Mouse (Mus musculus) brain, embryonic 14.5 days (tissue): ENCODE measurements at regions not wholly inside any gene's neighbourhood (a gene's known extent, or its start where the extent isn't known, plus 50 kb on each side); places are given as distances from the start of the nearest gene placed in this dataset.

Experiments used
- CTCF ChIP-seq: fragments of 200-500 bp; IDR thresholded peaks from 2 replicates; pipeline ENCODE4 v1.5.1; 2012; ENCODE audit warnings: inconsistent platforms, mild to moderate bottlenecking, moderate library complexity, borderline replicate concordance; ENCODE audit not compliant: insufficient read depth, insufficient read length; ENCODE audit errors: extremely low read depth
- POLR2A ChIP-seq: fragments of 200-500 bp; IDR thresholded peaks from 2 replicates; pipeline ENCODE4 v1.6.1; 2012; ENCODE audit warnings: mild to moderate bottlenecking, inconsistent platforms, borderline replicate concordance; ENCODE audit not compliant: poor library complexity, insufficient read depth, insufficient read length, severe bottlenecking; ENCODE audit errors: extremely low read depth

- no peak for TF ChIP-seq CTCF
- TF ChIP-seq POLR2A: no peak
Measured at GRCm38 (mm10) chr10:101350198-101350897, 330.9 kb upstream of the Mgat4c start.
